Mouse (Mus musculus) liver, adult 2 months (tissue): Measurements from ENCODE around the gene Ldb2. TPM values are rescaled to one million over a fixed set of nuclear protein-coding genes. Genes with fewer than 3 reads are reported as not detected.

ENCODE experiments used
- DNase-seq: peaks from one replicate; pipeline ENCODE4 v3.0.0-alpha.2; 2011; ENCODE audit warnings: low read depth, low spot score; ENCODE audit errors: extremely low read depth
- H3K27ac ChIP-seq: fragments of 200-500 bp; replicated peaks from 2 replicates; pipeline ENCODE4 v1.5.1; 2012; ENCODE audit warnings: low read depth, mild to moderate bottlenecking, control low read depth, inconsistent platforms, low read length; ENCODE audit not compliant: insufficient read depth
- H3K27me3 ChIP-seq: fragments of 200-500 bp; 2 replicates; pipeline ENCODE4 v1.6.1; 2012; ENCODE audit warnings: mild to moderate bottlenecking, moderate library complexity, low read length, inconsistent platforms; ENCODE audit not compliant: control insufficient read depth, insufficient read depth
- H3K36me3 ChIP-seq: fragments of 200-500 bp; 2 replicates; pipeline ENCODE4 v1.6.1; 2012; ENCODE audit warnings: low read length, inconsistent platforms; ENCODE audit not compliant: control insufficient read depth, insufficient read depth
- H3K4me1 ChIP-seq: fragments of 200-500 bp; 2 replicates; pipeline ENCODE4 v1.6.1; 2011; ENCODE audit warnings: low read length; ENCODE audit not compliant: control insufficient read depth, insufficient read depth
- H3K4me3 ChIP-seq: fragments of 200-500 bp; 2 replicates; pipeline ENCODE4 v1.5.1; 2011; ENCODE audit warnings: low read depth, mild to moderate bottlenecking, control low read depth, low read length, moderate library complexity; ENCODE audit not compliant: insufficient read depth
- H3K79me2 ChIP-seq: fragments of 200-500 bp; 2 replicates; pipeline ENCODE4 v1.6.1; 2012; ENCODE audit warnings: inconsistent platforms, mild to moderate bottlenecking, low read length, moderate library complexity; ENCODE audit not compliant: control insufficient read depth, insufficient read depth
- H3K9ac ChIP-seq: fragments of 200-500 bp; 2 replicates; pipeline ENCODE4 v1.6.1; 2012; ENCODE audit warnings: low read depth, mild to moderate bottlenecking, control low read depth, inconsistent platforms, low read length
- CTCF ChIP-seq: fragments of 200-500 bp; IDR thresholded peaks from 2 replicates; pipeline ENCODE4 v1.5.1; 2011; ENCODE audit warnings: low read depth, low read length, control low read depth
- POLR2A ChIP-seq: fragments of 200-500 bp; IDR thresholded peaks from 2 replicates; pipeline ENCODE4 v1.6.1; 2011; ENCODE audit warnings: low read length, control low read depth; ENCODE audit not compliant: insufficient read depth; ENCODE audit errors: extremely low read depth
- WGBS: fragments of 180-500 bp; shearing (Covaris S2); methylation state at CpG from one replicate; pipeline ENCODE4 v1.1.7; 2018; 5-methylcytosine and 5-hydroxymethylcytosine counted together
- polyA plus RNA-seq: library from polyadenylated mRNA; depleted of rRNA; stranded (reverse); fragments of >200 nt; gene quantifications from 2 replicates; pipeline ENCODE4 v1.2.3, GENCODE M21; 2012
- total RNA-seq: library from RNA; depleted of rRNA; stranded (reverse); fragments of >200 nt; gene quantifications from 2 replicates; pipeline ENCODE4 v1.2.3, GENCODE M21; 2014

The Ldb2 gene
- total and polyA plus RNA-seq, 2 experiments, result 5.6 to 6.4 TPM

DNA sequence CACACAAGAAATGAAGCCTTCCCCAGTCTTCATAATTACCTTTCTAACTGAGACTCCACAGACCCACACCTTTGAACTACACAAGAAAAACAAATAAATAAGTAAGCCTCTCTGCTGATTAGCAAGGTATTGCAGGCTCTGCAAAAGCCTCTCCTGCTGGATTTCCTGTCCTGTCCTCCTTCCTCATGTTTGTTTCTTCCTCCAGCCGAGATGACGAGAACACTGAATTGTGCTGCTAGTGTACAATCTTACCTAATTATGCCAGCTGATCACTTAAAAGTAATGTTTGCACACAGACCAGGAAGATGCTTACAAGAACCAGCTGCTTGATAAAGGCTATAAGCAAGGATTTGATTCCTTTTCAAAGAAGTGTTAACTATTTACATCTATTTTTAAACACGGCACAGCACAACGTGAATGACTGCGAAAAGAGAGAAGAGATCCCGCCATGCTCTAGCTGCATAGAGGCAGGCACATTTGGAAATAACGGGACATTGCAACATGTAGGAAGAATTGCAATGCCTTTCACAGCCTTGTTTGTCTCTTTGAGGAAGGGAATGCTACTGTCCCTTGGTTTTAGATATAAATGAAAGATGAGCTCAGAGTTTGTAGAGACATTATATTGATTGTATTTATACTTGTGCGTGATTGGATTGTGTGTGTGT is 69.7 kb downstream of the Ldb2 start:
- Histone ChIP-seq H3K4me3 (no peak overlapping the region), H3K27me3 (no peaks in the 10 kb centered on the region), H3K9ac (no peak overlapping the region), H3K79me2 (no peaks in the 10 kb centered on the region), H3K27ac (no peak overlapping the region), H3K36me3 (no peaks in the 10 kb centered on the region), H3K4me1 (peaks cover 3% of the 10 kb centered on the region; the same call in 1 of the 2 replicates)
- WGBS, result 73% methylated on average over 8 of the region's 8 CpGs
- TF ChIP-seq POLR2A, result no peak
- TF ChIP-seq CTCF, result no peak
- DNase-seq, result no peak

DNA sequence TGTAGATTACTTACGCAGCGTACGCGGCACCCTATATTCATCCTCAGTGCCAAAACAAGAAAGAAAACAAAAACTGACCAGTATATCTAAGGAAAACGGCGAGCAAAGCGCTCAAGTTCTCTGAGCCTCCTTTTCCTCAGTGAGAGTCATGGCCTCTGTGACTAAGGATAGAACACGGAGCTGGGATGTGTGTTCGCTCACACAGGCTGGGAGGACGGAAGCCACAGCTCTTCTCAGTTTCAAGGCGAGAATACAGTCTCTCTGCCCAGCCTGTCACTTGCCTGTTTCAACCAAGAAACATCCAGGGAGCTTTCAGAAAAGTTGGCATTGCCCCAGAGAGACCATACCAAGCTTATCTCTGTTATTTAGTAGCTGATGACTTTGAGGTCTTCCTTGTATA is 71.5 kb downstream of the Ldb2 start:
- H3K4me1 ChIP-seq, result peaks cover 3% of the 10 kb centered on the region; the same call in 1 of the 2 replicates
- TF ChIP-seq CTCF, result no peak
- TF ChIP-seq POLR2A, result no peak
- H3K27me3 ChIP-seq, result no peaks in the 10 kb centered on the region
- no peak overlapping the region for H3K4me3 ChIP-seq
- no peak overlapping the region for H3K9ac ChIP-seq
- H3K36me3 ChIP-seq, result no peaks in the 10 kb centered on the region
- DNase-seq, result no peak
- no peak overlapping the region for H3K27ac ChIP-seq
- WGBS, result 87% methylated on average over 11 of the region's 11 CpGs
- H3K79me2 ChIP-seq, result no peaks in the 10 kb centered on the region

- Histone ChIP-seq H3K27me3 (no peaks in the 10 kb centered on the region), H3K9ac (no peak overlapping the region), H3K27ac (peak overlapping the region; percentile 51; the same call in 1 of the 2 replicates), H3K36me3 (no peaks in the 10 kb centered on the region), H3K79me2 (no peaks in the 10 kb centered on the region), H3K4me1 (peaks cover 3% of the 10 kb centered on the region; the same call in 1 of the 2 replicates), H3K4me3 (no peak overlapping the region)
- DNase-seq, result peak; percentile 9
- TF ChIP-seq POLR2A (no peak), CTCF (no peak)
- 61% methylated on average over 14 of the region's 14 CpGs for WGBS
These were observed 72.7 kb downstream of the Ldb2 start for GRCm38 (mm10) chr5:44726546-44727476.

GRCm38 (mm10) chr5:44725501-44725900 is 74.0 kb downstream of the Ldb2 start:
- Histone ChIP-seq H3K36me3 (no peaks in the 10 kb centered on the region), H3K4me3 (no peak overlapping the region), H3K4me1 (peaks cover 3% of the 10 kb centered on the region; the same call in 1 of the 2 replicates), H3K27me3 (no peaks in the 10 kb centered on the region), H3K27ac (no peak overlapping the region), H3K9ac (no peak overlapping the region), H3K79me2 (no peaks in the 10 kb centered on the region)
- TF ChIP-seq POLR2A (no peak), CTCF (no peak)
- 77% methylated on average over 2 of the region's 2 CpGs for WGBS
- no peak for DNase-seq

DNA sequence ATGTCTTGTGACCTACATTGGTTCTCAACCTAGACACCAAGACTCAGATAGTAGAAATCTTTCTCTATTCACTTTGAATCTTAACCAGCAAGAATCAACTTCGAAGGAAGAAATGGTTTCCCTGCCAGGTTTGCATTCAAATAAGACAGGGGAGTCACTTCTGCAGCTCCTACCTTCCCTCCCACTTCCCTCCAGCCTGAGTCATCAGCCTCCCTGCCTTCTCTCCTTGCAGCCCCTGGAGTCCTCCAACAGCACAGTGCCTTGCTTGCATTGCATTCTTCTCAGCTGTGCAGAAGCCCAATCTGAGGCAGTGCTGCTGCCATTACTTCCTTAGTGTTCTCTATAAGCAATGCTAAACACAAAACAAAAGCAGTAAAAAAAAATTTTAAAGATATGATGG is 79.6 kb downstream of the Ldb2 start:
- TF ChIP-seq POLR2A (no peak), CTCF (no peak)
- no peak for DNase-seq
- WGBS, result 69% methylated on average over 1 of the region's 1 CpGs
- H3K36me3 ChIP-seq, result no peaks in the 10 kb centered on the region
- H3K27ac ChIP-seq, result no peak overlapping the region
- no peak overlapping the region for H3K9ac ChIP-seq
- H3K79me2 ChIP-seq, result no peaks in the 10 kb centered on the region
- H3K4me1 ChIP-seq, result no peaks in the 10 kb centered on the region
- H3K4me3 ChIP-seq, result no peak overlapping the region
- H3K27me3 ChIP-seq, result no peaks in the 10 kb centered on the region
